Mouse (Mus musculus) midbrain, embryonic 14.5 days (tissue): ENCODE data around the gene Capn5. TPM values are rescaled to one million over a fixed set of nuclear protein-coding genes. Genes with fewer than 3 reads are reported as not detected.
A peak's percentile ranks its signal among the peaks of the same experiment; 100 is the strongest.

Experiments
- ATAC-seq: fragments of 200-750 bp; cut with Nextera tagmentation; 2 replicates; pipeline ENCODE4 v1.8.0; 2017; ENCODE audit warnings: moderate number of reproducible peaks, moderate library complexity; ENCODE audit not compliant: low FRiP score, low TSS enrichment
- DNase-seq: peaks from one replicate; pipeline ENCODE4 v3.0.0-alpha.2; 2015
- H3K27ac ChIP-seq: fragments of 300-500 bp; sonication (generic); replicated peaks from 2 replicates; pipeline ENCODE4 v1.5.1; 2014; ENCODE audit warnings: mild to moderate bottlenecking, low read depth, low read length, moderate library complexity
- H3K27me3 ChIP-seq: fragments of 300-500 bp; sonication (generic); 2 replicates; pipeline ENCODE4 v1.6.1; 2014; ENCODE audit warnings: low read length, control low read depth, mixed read lengths; ENCODE audit not compliant: control insufficient read depth, insufficient read depth
- H3K36me3 ChIP-seq: fragments of 300-500 bp; sonication (generic); 2 replicates; pipeline ENCODE4 v1.6.1; 2014; ENCODE audit warnings: low read length, control low read depth; ENCODE audit not compliant: control insufficient read depth, insufficient read depth
- H3K4me1 ChIP-seq: fragments of 300-500 bp; sonication (generic); 2 replicates; pipeline ENCODE4 v1.6.1; 2014; ENCODE audit warnings: mild to moderate bottlenecking, antibody characterized with exemption, low read length, control low read depth; ENCODE audit not compliant: control insufficient read depth, insufficient read depth
- H3K4me2 ChIP-seq: fragments of 300-500 bp; sonication (generic); 2 replicates; pipeline ENCODE4 v1.6.1; 2014; ENCODE audit warnings: mild to moderate bottlenecking, low read length, moderate library complexity
- H3K4me3 ChIP-seq: fragments of 300-500 bp; sonication (generic); replicated peaks from 2 replicates; pipeline ENCODE4 v1.5.1; 2014; ENCODE audit warnings: low read depth, low read length
- H3K9ac ChIP-seq: fragments of 300-500 bp; sonication (generic); replicated peaks from 2 replicates; pipeline ENCODE4 v1.6.1; 2014; ENCODE audit warnings: mild to moderate bottlenecking, low read length, moderate library complexity
- H3K9me3 ChIP-seq: fragments of 300-500 bp; sonication (generic); 2 replicates; pipeline ENCODE4 v1.6.1; 2016; ENCODE audit warnings: low read length, control low read depth, mixed read lengths; ENCODE audit not compliant: control insufficient read depth
- WGBS: fragments of 180-500 bp; shearing (Covaris S2); extraction: QIAGEN DNeasy Blood & Tissue Kit; methylation state at CpG from one replicate; pipeline ENCODE4 v1.1.7; 2014; 5-methylcytosine and 5-hydroxymethylcytosine counted together
- polyA plus RNA-seq: library from polyadenylated mRNA; unstranded; fragments of >200 nt; fragmentation: Nextera tagmentation; extraction: Ambion mirVana; gene quantifications from 2 replicates; pipeline ENCODE4 v1.2.1, GENCODE M21; 2014

Gene Capn5
- polyA plus RNA-seq, 1 experiment from 2014 or later: 9.8 TPM

- H3K9ac ChIP-seq: no peak overlapping the region
- no peaks in the 10 kb centered on the region for H3K36me3 ChIP-seq
- 0 out of 2 replicates have a peak overlapping the region, but pooled peaks have one; percentile 9 for H3K27ac ChIP-seq
- H3K9me3 ChIP-seq: no peaks in the 10 kb centered on the region
- H3K4me3 ChIP-seq: no peak overlapping the region
- H3K4me2 ChIP-seq: no peak overlapping the region
- DNase-seq: peak; percentile 72
- H3K27me3 ChIP-seq: peaks cover 14% of the 10 kb centered on the region; the same call in 1 of the 2 replicates
- WGBS: 21% methylated on average over 8 of the region's 8 CpGs
- peak; percentile 83 for ATAC-seq
- H3K4me1 ChIP-seq: peaks cover 11% of the 10 kb centered on the region; the same call in 1 of the 2 replicates
Observed at GRCm38 (mm10) chr7:98186637-98187036, 8.6 kb upstream of the Capn5 start.

- peak overlapping the region; percentile 46; the same call in 1 of the 2 replicates for H3K27ac ChIP-seq
- H3K4me1 ChIP-seq: peaks cover 11% of the 10 kb centered on the region; the same call in 1 of the 2 replicates
- no peak overlapping the region for H3K4me3 ChIP-seq
- H3K9me3 ChIP-seq: no peaks in the 10 kb centered on the region
- no peak for ATAC-seq
- DNase-seq: peak; percentile 56
- no peaks in the 10 kb centered on the region for H3K36me3 ChIP-seq
- H3K4me2 ChIP-seq: no peak overlapping the region
- WGBS: 61% methylated on average over 6 of the region's 6 CpGs
- H3K27me3 ChIP-seq: 0 out of 2 replicates have a peak, but pooled peaks cover 7% of the 10 kb centered on the region
- no peak overlapping the region for H3K9ac ChIP-seq
Observed at GRCm38 (mm10) chr7:98185326-98185725, 7.3 kb upstream of the Capn5 start.

GRCm38 (mm10) chr7:98178560-98179231, 622 bp upstream of the Capn5 start:
- H3K4me1 ChIP-seq: 0 out of 2 replicates have a peak, but pooled peaks cover 3% of the 10 kb centered on the region
- no peaks in the 10 kb centered on the region for H3K9me3 ChIP-seq
- peak overlapping the region; percentile 71 for H3K4me2 ChIP-seq
- peaks cover 8% of the 10 kb centered on the region; the same call in 1 of the 2 replicates for H3K27me3 ChIP-seq
- H3K27ac ChIP-seq: no peak overlapping the region
- ATAC-seq (peak; percentile 24; the same call in 1 of the 2 replicates), DNase-seq (no peak)
- peak overlapping the region; percentile 62; the same call in 1 of the 2 replicates for H3K9ac ChIP-seq
- 93% methylated on average over 5 of the region's 5 CpGs for WGBS
- peak overlapping the region; percentile 56 for H3K4me3 ChIP-seq
- no peaks in the 10 kb centered on the region for H3K36me3 ChIP-seq

- ATAC-seq: no peak; the same call in 1 of the 2 replicates
- H3K9ac ChIP-seq: peak overlapping the region; percentile 62
- DNase-seq: no peak
- H3K27ac ChIP-seq: no peak overlapping the region
- peak overlapping the region; percentile 56 for H3K4me3 ChIP-seq
- 4% methylated on average over 9 of the region's 9 CpGs for WGBS
- H3K36me3 ChIP-seq: no peaks in the 10 kb centered on the region
- H3K4me2 ChIP-seq: peak overlapping the region; percentile 71
- H3K27me3 ChIP-seq: peaks cover 8% of the 10 kb centered on the region; the same call in 1 of the 2 replicates
- H3K4me1 ChIP-seq: 0 out of 2 replicates have a peak, but pooled peaks cover 3% of the 10 kb centered on the region
- H3K9me3 ChIP-seq: no peaks in the 10 kb centered on the region
Observed at GRCm38 (mm10) chr7:98177566-98177928, 527 bp downstream of the Capn5 start.

- ATAC-seq: no peak
- WGBS: 61% methylated on average over 2 of the region's 2 CpGs
Observed at GRCm38 (mm10) chr7:98177071-98177485, 996 bp downstream of the Capn5 start.

GRCm38 (mm10) chr7:98176322-98177070, 1.6 kb downstream of the Capn5 start:
- no peak overlapping the region for H3K27ac ChIP-seq
- peaks cover 8% of the 10 kb centered on the region; the same call in 1 of the 2 replicates for H3K27me3 ChIP-seq
- peak overlapping the region; percentile 71 for H3K4me2 ChIP-seq
- no peak overlapping the region for H3K9ac ChIP-seq
- H3K4me1 ChIP-seq: 0 out of 2 replicates have a peak, but pooled peaks cover 3% of the 10 kb centered on the region
- no peaks in the 10 kb centered on the region for H3K36me3 ChIP-seq
- no peak overlapping the region for H3K4me3 ChIP-seq
- WGBS: 75% methylated on average over 8 of the region's 8 CpGs
- ATAC-seq: no peak
- DNase-seq: no peak
- no peaks in the 10 kb centered on the region for H3K9me3 ChIP-seq

More at GRCm38 (mm10) chr7:98177071-98177485, 996 bp downstream of the Capn5 start:
- H3K27ac ChIP-seq: no peak overlapping the region
- H3K4me3 ChIP-seq: peak overlapping the region; percentile 56
- no peaks in the 10 kb centered on the region for H3K36me3 ChIP-seq
- 0 out of 2 replicates have a peak, but pooled peaks cover 3% of the 10 kb centered on the region for H3K4me1 ChIP-seq
- H3K9ac ChIP-seq: no peak overlapping the region
- no peak for DNase-seq
- peaks cover 8% of the 10 kb centered on the region; the same call in 1 of the 2 replicates for H3K27me3 ChIP-seq
- H3K9me3 ChIP-seq: no peaks in the 10 kb centered on the region
- peak overlapping the region; percentile 71 for H3K4me2 ChIP-seq

- DNase-seq: no peak
- H3K4me2 ChIP-seq: no peak overlapping the region
- H3K9ac ChIP-seq: no peak overlapping the region
- no peaks in the 10 kb centered on the region for H3K36me3 ChIP-seq
- no peaks in the 10 kb centered on the region for H3K9me3 ChIP-seq
- WGBS: 81% methylated on average over 4 of the region's 4 CpGs
- H3K27me3 ChIP-seq: peaks cover 8% of the 10 kb centered on the region; the same call in 1 of the 2 replicates
- no peak for ATAC-seq
- H3K4me3 ChIP-seq: no peak overlapping the region
- no peak overlapping the region for H3K27ac ChIP-seq
- H3K4me1 ChIP-seq: 0 out of 2 replicates have a peak, but pooled peaks cover 3% of the 10 kb centered on the region
Observed at GRCm38 (mm10) chr7:98174883-98175755, 3.0 kb downstream of the Capn5 start.

GRCm38 (mm10) chr7:98173408-98173807, 4.7 kb downstream of the Capn5 start:
- WGBS: 68% methylated on average over 4 of the region's 4 CpGs
- no peak for DNase-seq
- ATAC-seq: no peak
- Histone ChIP-seq H3K4me1 (0 out of 2 replicates have a peak, but pooled peaks cover under 1% of the 10 kb centered on the region), H3K9ac (no peak overlapping the region), H3K9me3 (no peaks in the 10 kb centered on the region), H3K27me3 (no peaks in the 10 kb centered on the region), H3K27ac (no peak overlapping the region), H3K4me2 (no peak overlapping the region), H3K36me3 (no peaks in the 10 kb centered on the region), H3K4me3 (no peak overlapping the region)
